Mouse (Mus musculus): Measurements from ENCODE around the gene Mast4. TPM values are rescaled to one million over a fixed set of nuclear protein-coding genes. Genes with fewer than 3 reads are reported as not detected.

Mast4 gene
- total and polyA plus RNA-seq, 3 experiments, result 37.1 to 88.8 (median 66.8) TPM

GRCm38 (mm10) chr13:102691408-102692150 lies 642.7 kb downstream of the Mast4 start:
- no peak for DNase-seq

- no peak for DNase-seq
Measured at GRCm38 (mm10) chr13:102690184-102690583, 644.1 kb downstream of the Mast4 start.

- no peak for DNase-seq
Measured at GRCm38 (mm10) chr13:102689201-102690090, 644.9 kb downstream of the Mast4 start.

- DNase-seq, result no peak
Measured at GRCm38 (mm10) chr13:102688121-102688520, 646.2 kb downstream of the Mast4 start.

- DNase-seq, result no peak
Measured at GRCm38 (mm10) chr13:102684890-102685289, 649.4 kb downstream of the Mast4 start.

All from adrenal gland, adult 2 months (tissue).